Mouse (Mus musculus) kidney, postnatal 4 days (tissue): ENCODE results near the gene Prkag1.

Experiments
- DNase-seq, 2 experiments: peaks; one replicate each; pipeline ENCODE4 v3.0.0; 2021; ENCODE audit warnings: mixed read lengths in 2 of 2

Gene Prkag1

GRCm38 (mm10) chr15:98830736-98831683 lies at the start of gene Prkag1:
TSS of gene Prkag1 (minus strand) at chr15:98831521.
- DNase-seq = peak; percentile 98

GRCm38 (mm10) chr15:98877331-98877730 lies 46.0 kb upstream of the Prkag1 start:
- DNase-seq = peak; percentile 52 to 71

- DNase-seq = peak; percentile 94 to 97
These were observed 40.9 kb upstream of the Prkag1 start for GRCm38 (mm10) chr15:98871916-98872888.

- peak; percentile 61 to 75 for DNase-seq
These were observed 40.0 kb upstream of the Prkag1 start, which contains the start of gene Kmt2d for GRCm38 (mm10) chr15:98871070-98871915. TSS of gene Kmt2d (minus strand) at chr15:98871204.

DNA sequence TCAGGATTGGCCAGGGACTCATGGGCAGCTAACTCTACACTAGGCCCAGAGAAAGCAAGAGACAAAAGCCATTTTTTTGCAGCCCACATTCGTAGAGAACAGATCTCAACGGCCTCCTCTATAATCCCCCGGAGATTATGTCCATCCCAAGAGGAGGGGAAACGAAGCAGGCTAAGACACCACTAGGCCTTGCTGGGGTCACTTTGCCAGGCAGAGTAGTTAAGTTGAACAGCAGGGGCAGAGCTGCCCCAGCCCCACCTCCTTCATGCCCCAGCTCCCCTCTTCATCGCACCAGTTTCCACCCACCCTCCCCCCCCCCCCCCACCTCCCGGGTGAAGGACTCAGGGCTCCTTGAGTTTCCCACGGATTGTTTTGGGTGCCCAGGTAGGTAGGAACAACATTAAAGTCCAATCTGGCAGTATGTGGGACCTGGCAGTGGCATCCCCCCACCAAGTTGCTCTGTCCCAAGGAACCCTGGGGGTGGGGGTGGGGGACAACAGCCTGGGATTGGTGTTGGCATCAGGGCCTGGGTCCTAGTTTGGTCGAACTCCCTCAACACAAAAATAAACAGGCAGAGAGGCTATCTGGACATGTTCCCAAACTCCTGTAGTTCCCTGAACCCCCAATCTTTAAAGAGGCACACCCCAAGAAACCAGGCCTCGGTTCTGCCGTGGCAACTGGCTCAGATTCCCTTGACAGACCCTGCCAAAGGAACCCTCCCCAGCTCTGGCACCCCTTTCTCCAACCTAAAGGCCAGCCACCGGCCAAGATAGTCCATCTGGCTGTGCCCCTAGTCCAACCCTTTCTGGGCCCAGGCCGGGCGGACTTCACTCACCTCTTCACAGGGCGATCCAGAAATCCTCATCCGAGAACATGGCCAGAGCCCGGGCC lies 39.1 kb upstream of the Prkag1 start:
- peak; percentile 50 to 66 for DNase-seq

DNA sequence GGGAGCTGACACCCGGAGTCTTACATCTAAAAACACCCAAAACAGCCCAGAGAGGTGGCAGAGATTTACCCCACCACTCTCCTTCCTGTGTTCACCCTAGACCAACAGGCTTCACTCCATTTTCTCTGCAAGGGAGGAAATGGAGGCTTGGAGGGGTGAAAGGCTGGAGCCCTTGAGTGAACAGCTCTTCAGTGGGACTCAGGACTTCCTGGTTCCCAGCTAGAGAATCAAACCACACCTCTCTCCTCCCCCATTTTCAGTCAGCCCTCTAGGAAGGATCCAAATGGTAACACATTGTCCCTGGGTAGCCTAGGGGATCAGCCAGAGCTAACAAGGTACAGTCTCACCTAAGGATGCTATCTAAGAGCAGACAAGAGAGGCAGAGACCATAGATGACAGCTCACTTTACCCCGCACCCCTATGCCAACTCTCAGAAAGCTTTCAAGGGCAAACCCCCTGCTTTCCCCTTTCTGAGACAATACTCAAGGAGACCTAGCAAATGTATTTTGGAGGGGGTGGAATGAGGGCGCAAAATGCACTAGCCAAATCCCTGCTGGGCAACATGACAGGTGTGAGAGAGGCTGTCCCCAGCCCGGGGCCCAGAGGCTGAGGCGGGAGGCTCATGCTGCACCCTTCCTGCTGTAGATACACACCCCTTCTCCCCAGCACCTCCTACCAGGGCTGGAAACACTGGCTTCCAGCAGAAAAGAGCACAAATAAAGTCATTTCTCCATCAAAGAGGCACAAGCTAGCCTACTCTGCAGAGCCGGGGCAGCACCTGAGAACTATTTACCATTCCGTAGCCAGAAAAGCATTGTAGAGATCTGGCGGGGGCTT lies 38.2 kb upstream of the Prkag1 start:
- DNase-seq = peak; percentile 20 to 40

DNA sequence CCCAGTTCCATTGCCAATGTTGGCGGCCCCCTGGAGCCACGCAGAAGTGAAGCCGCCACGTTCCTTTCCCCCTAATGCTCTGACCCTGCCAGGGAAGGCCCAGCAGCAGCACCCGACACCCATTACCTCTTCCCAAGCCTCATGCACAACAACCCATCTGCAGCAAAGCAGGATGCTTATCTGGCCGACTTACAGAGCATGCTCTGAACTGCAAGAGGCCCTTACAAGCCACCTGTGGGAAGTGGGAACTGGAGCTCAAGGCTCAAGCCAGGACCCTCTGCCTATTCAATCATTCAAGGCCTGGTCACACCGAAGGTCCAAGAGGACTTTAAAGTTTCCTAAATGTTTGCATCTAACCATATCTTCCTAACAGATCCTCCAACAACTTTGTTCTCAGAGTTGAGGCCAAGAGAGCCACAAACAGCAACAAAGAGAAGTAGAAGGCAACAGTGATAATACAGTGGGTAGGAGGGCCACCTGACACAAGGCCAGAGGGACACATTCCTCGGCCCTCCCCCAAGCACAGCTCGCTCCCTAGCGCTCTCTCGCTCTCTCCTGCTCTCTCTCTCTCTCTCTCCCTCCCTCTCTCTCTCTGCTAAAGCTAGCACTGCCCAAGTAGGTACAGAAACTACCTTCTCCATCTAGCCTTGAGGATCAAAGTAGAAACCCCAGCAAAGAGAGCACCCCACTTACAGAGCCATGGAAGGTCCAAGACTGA lies 37.2 kb upstream of the Prkag1 start:
- DNase-seq = no peak

GRCm38 (mm10) chr15:98867321-98867720 lies 36.0 kb upstream of the Prkag1 start:
- peak; percentile 60 to 73 for DNase-seq

DNA sequence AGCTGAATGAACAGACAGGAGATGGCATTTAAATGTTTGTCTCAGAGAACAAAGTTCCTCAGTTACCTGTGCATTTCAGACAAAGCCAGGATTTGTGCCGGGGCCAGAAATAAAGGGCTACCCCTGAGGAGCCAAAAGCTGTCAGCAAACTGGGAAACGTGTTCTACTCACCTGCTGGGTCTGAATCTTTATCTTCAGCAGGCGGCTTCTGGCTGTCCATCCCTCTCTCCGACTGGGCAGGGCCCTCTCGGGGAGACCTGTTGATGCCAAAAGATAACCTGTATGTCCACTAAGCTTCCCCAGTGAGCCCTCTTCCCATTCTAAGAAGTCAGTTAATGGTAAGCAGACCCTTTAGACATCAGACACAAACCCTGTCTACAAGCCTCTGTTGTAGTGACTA lies 35.2 kb upstream of the Prkag1 start:
- no peak for DNase-seq

DNA sequence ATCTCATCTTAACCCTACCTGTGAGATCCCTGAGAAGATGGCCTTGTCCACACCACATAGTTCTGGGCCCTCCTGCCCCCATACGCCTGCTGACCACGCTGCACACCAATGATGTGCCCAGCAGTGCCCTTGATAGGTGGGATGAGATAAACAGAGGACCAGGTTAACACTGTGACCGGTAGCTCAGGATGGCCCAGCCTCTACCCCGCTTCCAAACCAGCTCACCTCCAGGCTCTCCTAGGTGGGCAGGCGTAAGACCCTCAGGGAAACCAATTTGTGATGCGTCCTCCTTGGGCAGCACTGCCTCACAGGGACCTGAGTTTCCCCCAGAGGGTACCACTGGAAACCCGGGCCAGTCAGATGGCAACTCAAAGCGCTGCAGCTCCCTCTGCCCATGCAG lies 34.5 kb upstream of the Prkag1 start:
- DNase-seq = no peak

- DNase-seq = no peak
These were observed 33.6 kb upstream of the Prkag1 start for GRCm38 (mm10) chr15:98864951-98865350.

DNA sequence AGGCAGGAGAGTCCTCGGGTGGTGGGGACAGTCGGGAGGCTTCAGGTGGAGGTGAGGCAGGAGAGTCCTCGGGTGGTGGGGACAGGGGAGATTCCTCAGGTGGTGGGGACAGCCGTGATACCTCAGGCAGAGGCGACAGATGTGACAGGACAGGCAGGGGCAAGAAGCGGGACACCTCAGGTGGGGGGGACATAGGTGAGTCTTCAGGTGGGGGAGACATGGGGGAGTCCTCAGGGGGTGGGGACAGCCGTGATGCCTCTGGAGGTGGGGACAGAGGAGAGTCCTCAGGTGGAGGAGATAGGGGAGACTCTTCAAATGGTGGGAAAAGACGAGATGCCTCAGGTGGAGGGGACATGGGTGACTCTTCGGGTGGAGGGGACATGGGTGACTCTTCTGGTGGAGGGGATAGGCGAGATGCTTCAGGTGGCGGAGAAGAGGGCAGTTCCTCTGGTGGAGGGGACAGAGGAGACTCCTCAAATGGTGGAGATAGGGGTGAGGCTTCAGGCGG lies 32.2 kb upstream of the Prkag1 start:
- no peak for DNase-seq

DNA sequence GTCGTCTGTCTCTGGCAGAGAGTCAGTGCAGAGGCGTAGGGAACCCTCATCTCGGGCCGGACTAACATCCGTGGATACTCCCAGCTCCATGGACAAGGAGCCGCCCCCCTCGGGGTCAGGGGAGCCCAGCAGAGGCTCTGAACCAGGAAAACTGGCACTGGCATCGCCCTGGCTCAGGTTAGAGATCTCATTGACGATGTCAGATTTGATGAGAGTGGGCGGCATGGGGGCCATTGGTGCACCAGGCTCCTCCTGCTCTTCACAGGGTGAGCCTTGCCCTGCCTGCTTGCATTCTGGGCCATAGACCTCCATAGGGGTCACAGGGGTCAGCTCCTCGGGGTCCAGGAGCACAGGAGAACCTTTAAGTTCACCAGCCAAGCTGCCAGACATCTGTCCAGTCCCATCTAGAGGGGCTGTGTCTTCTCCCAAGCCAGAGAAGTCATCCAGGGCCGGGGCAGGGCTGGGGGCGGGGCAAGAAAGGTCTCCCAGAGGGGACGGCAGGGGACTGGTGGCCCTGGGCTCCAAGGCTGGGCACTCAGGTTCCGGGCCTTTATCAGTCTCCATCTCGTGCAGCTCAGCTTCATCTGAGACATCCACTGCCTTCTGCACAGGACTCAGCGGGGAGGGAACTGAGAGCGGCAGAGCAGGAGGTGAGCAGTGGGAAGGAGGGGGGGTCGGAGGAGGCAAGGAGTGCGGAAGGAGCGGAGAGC lies 30.5 kb upstream of the Prkag1 start:
- DNase-seq = no peak

DNA sequence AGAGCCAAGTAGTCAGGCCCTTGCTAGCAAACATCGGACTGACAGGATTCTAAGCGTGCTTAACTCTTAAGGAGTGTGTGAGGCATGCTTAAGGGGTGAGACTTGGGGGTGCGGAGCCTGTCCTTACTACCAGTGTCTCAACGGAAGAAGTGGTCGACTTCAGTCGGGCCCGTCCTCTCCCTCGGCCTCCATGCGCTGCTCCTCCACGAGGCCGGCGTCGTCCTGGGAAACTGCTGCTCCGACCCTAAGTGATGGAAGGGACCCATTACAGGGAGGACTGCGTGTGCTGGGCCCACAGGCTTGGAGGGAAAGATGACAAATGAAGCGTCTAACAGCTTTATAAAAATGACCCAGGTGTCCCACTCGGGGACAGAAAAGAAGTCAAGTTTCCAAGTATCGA lies 29.6 kb upstream of the Prkag1 start:
- DNase-seq = no peak

DNA sequence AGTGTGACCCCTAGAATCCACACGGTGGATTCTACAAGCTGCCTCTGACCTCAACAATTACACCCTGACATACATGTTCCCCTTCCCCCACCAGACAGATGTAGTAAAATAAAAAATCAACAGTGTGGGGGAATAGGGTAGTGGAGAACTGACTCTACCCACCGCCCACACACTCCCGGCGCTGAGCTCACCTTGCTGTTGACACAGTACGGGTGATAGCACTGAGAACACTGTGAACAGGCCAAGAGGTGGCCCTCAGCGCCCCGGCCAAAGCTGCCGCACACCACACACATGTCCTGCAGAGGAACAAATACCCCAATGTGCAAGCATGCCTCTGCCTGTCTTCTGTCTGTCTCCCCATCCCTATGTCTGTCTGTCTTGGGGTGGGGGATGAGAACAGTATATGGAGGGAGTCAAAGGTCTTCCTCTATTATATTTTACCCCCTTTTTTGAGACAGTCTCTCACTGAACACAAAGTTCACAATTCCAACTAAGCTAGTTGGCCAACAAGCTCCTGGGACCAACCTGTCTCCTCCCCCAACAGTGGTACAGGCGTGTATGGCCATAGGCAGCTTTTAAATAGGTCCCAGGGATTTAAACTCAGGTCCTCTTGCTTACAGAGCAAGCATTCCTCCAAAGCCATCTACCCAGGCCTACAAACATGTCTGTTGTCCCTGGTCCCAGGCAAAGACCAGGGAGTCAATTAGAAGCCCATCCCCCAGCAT lies 28.2 kb upstream of the Prkag1 start:
- DNase-seq = no peak

DNA sequence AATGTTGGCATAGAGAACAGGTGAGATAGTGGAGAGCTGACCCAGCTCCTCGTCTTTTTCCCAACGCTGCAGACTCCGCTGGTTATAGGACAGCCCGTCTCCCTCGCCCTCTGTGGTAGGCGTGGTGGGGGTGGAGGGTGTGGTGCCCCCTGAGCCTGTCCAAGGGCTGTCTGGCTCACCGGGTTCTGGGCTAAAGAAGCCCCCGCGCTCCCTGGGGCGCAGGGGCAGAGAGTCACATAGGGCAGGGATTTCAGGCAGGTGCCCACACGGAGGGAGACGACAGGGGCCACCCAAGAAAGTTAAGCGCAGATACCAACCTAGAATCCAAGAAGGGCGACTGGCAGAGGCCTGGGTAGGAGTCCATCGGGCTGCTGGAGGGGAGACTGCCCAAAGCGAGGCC lies 22.9 kb upstream of the Prkag1 start:
- no peak for DNase-seq

DNA sequence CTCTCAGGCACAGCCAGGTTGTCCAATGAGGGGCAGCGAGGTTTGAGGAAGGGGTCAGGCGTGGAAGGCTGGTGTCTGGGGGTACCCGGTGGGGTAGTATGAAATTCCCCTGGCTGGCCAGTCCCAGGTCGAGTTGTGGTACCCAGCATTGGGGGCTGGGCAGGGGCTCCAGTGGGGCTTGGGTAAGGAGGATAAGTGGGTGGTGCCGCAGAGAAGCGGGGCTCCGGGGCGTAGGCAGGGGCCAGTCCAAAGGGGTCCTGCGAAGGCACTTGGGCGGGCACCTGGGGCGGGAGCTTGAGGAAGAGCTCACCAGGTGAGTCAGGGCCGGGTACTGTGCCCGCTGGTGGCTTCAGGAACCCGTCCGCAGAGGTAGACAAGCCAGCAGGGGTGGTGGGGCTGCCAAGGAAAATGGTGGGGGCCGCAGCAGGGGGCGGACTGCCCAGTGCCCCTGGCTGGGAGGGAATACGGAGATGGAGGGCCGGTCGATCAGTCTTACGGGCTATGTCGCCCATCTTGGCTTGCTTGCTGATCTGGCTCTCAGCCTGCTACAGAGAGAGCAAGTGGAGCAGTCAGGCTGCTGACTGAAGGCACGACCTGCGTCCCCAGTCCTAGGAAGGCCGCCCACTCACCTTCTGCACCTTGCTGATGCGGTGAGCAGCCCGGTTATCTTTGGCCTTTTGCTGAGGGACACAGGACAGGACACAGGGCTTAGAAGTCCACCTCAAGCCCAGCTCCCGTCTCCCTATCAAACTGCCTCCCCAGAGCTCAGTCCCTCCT lies 22.0 kb upstream of the Prkag1 start:
- no peak for DNase-seq
